Mouse (Mus musculus) lung, adult 18-20 months (tissue): Measurements from ENCODE around the gene F13a1.
A peak's percentile ranks its signal among the peaks of the same experiment; 100 is the strongest.

ENCODE experiments used
- DNase-seq, 2 experiments: peaks; one replicate each; pipeline ENCODE4 v3.0.0; 2022; ENCODE audit warnings: mixed read lengths in 2 of 2

F13a1 gene

DNA sequence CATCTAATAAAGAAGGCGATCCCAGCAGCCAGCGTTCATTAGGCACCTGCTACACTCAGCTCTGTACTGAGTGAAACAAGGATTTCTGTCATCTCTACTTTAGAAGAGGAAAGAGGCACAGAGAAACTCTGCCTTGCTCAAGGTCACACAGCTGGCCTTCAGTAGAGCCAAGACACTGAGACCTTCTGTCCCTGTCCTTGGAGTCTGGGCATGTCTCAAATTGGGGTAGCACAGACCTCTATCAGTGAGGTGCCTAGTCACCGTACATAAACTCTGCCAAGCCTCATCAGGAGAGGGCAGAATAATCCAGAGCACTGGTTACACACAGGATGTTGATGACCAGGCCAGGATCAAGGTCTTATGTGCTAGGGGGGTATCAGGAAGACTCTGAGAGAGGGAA lies 108.2 kb downstream of the F13a1 start:
- no peak for DNase-seq

DNA sequence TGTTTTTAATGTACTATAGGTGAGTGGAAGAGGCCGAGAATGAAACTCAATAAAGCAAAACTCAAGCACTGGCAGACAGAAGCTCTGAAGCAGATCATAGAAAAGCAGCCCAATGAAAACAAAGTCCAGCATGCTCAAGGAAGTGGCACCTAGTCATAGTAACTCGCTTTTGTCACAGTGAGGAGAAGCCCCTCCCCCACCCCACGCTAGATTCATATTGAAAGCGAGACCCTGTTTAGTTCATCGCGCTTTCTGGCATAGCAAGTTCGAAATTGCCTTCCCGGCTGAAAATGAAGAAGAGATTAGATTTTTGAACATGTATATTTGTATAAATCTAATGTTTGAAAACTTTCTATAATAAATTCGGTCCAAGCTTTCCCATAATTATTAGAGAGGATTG lies 118.0 kb downstream of the F13a1 start:
- DNase-seq: no peak

DNA sequence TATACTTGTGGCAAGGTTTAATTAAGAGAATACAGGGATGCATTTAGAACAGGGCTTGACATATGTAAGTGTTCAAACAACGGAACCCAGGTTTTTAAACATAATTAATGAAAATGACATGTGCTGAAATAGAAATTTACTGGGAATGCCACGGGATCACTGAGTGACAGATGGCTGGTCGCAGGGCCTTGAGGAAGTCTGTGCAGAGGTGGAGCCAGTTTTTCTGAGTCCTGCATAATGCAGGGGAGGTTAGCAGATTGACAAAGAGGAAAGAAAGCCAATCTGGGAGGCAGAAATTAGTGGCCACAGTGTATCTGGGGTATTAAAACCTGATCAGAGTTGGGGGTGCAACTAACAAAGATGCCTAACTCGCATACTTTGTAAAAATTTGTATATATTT lies 130.3 kb downstream of the F13a1 start:
- no peak for DNase-seq

DNA sequence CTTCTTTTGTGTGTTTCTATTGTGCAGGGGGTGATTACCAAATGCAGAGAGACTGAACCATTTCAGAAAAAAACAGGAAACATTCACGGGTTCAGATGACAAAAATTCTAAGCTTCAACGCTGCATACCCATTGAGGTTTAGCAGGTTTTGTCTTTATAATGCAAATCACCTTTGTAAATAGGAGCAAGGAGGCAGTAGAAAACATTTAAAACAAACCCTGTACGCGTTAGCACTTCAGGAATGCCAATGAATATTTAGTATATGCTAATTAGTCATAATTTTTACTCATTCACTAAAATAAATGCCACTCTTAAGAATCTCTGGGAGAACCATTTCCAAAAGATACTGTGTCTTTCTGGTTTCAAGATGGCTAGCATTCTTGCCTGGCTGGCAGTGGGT lies 146.2 kb downstream of the F13a1 start:
- DNase-seq: no peak

DNA sequence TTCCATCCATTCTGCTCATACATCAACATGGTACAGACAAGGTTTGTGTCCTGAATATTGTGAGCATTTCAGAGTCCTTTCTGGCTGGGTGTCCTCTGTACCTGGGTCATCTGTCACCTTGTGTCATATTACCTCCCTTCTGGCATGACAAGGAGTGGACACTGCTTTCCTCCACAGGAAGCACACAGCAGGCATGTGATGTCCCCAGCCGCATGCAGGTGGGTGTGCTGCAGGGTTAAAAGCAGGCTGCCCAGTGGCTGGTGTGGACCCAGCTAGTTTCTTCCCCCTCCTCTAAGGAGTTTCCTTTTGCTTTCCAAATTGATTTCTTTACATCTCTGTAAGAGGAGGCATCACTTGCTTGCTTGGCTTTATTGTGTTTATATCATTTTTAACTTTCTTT lies 146.6 kb downstream of the F13a1 start:
- no peak for DNase-seq

DNA sequence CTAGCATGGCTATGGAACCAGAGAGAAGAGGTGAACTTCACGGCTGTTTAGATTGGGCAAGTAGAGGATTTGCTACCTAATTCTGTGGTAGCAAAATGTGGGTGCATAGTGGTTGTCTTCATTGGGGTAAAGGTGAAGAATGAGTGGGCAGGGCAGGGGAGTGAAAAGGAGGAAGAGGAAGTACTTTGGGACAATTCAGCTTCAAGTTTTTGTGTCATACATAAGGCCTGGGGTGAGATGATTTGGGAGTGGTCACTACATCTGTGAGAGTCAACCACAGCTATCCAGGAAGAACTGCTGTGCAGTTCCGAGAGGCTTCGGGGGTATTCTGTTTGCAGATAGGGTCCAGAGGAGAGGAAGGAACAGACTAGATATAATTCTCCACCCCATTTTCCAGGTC lies 148.4 kb downstream of the F13a1 start:
- peak in 1 of 2 experiments; percentile 4 for DNase-seq

DNA sequence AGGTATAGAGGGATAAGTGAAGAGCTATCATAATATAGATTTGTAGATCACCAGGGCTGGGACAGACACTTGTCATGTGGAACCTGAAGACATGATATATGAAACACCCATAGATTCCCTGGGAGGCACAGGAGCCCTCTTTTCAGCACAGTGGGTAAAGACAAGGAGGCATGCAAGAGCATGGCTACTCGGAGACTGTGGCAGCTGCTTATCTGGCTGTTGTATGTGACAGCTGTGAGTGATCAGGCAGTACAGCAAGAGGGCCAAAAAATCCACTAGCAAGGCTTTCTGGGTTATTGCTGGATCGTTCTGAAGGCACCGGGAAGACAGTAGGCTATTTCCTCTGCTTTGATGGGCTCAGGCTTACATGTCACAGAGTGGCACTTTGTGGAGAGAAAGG lies 149.0 kb downstream of the F13a1 start:
- no peak for DNase-seq

DNA sequence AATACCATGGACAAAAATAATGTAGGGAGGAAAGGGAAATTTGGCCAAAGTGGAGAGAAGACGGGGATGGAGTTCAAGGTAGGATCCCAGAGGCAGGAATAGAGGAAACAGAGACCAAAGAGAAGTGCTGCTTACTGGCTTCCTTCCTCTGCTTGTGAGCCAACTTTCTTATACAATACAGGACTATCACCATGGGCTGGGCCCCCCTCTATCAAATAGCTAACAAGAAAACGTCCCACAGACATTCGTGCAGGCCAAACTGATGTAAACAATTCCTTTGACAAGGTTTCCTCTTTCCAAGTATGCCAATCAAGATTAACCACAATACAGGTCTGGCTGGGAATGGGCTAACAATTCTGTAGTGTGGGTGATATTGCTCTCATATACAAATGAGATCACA lies 154.0 kb downstream of the F13a1 start:
- no peak for DNase-seq

DNA sequence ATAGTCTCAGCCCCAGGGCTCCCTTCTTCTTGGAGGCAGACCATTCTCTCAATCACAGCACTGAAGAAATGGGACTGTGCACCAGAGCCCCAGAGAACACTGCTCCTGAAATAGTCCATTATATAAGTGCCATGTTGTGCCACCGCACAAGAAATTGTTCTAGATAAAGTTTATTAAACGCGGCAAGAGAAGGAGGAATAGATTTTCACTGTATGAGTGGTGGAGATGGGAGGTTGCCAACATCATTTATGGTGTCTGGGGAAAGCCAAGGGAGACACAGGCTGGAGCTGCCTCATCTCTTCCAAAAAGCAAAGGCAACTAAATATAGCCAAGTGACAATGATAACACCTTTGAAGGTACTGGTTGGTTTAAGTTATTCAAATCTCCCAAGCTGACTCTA lies 156.3 kb downstream of the F13a1 start:
- DNase-seq: no peak

DNA sequence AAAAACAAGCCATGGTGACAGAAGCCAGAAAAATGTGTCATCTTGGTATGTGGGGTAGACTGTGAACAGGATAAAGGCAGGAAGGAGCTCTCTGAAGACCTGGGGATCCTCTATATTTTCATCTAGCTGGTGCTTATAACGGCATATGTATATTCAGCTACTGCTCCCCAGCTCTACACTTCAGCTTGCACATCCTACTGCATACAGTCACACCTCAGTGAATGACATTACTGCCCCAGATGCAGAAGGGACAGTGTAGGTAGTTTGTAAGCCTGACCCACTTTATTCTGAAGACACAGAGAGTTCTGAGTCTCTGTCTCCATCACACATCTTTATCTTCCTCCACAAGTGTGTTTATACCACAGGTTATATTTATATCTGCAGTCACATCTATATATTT lies 157.8 kb downstream of the F13a1 start:
- DNase-seq: no peak

DNA sequence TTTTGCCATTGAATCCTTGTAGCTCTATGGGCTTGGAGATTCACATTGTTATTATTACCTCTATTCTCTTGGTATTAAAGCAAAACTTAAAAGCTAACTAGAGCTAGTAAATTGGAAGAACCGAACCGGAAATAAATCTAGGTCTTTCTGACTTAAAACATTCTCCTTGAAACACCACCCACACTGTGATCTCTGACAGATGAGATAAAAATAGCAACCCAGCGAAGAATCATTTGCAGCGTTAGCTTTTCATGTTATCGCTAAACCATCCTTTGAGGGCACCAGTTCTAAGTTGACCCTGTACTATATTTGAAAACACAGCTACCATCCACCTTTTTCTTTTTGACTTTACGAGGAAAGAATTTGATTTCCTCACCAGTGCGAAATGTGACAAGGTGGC lies 164.1 kb downstream of the F13a1 start:
- no peak for DNase-seq

DNA sequence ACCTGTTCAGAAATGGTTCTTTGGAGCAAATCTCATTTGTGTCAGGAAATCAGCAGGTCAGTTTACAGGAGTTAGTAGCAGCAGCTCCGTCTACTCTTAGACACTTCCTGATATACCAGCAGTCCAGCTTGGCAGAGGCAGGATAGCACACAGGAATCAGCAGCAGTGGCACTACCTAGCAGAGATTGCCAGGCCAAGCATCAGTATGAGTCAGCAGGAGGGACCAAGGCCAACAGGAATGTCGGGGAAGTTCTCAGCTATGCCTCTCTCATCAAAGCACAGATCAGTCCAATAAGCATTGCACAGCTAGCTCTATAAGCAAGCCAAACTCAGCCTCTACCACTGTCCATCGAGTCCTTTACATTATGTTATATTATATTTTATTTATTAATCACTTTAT lies 210.9 kb downstream of the F13a1 start:
- DNase-seq: no peak
